In genomic region chr11:32510930-32511329, GRCm38 (mm10) we compare ENCODE assay signal across 17 mouse cellular contexts. TPM values are rescaled to one million over a fixed set of nuclear protein-coding genes. Genes with fewer than 3 reads are reported as not detected.
DNase-seq lines count a peak whose midpoint lies in the region; ATAC-seq and TF ChIP-seq lines count a peak whose summit lies in the region.
"Had no signal": no experiment of that assay in that cellular context is flagged by ENCODE, and none has a peak within 500 bp of the region (broad histone marks: within the 10 kb centered on the region; RNA-seq: fewer than 3 reads in every experiment).

No protein-coding gene starts in this region.

- H3K27me3 ChIP-seq in lung, postnatal 0 days (replicated peaks; ENCODE audit: insufficient read depth, low read length) = no peaks in the 10 kb centered on the region
- H3K27me3 ChIP-seq: embryonic facial prominence, embryonic 13.5 days; hindbrain, embryonic 12.5 days had no signal

- ATAC-seq in lung, postnatal 0 days = no peak
- ATAC-seq: forebrain, postnatal 0 days had no signal

- no peaks in the 10 kb centered on the region for H3K36me3 ChIP-seq in lung, postnatal 0 days (ENCODE audit: insufficient read depth, low read length)

- no peak overlapping the region for H3K27ac ChIP-seq in lung, postnatal 0 days (ENCODE audit: low read length)
- H3K27ac ChIP-seq: embryonic facial prominence, embryonic 13.5 days; hindbrain, embryonic 12.5 days had no signal

- H3K9ac ChIP-seq in lung, postnatal 0 days (replicated peaks; ENCODE audit: low read depth) = no peak overlapping the region
- H3K9ac ChIP-seq: embryonic facial prominence, embryonic 13.5 days; forebrain, postnatal 0 days; hindbrain, embryonic 12.5 days; lung, embryonic 14.5 days had no signal

- no peaks in the 10 kb centered on the region for H3K4me1 ChIP-seq in lung, postnatal 0 days (ENCODE audit: insufficient read depth, low read depth, low read length)
- H3K4me1 ChIP-seq: embryonic facial prominence, embryonic 13.5 days; hindbrain, embryonic 12.5 days had no signal

- WGBS in lung, postnatal 0 days = 63% methylated on average over 1 of the region's 1 CpGs

- TF ChIP-seq EP300 in lung, postnatal 0 days (IDR thresholded peaks at IDR 0.05) = no peak

- DNase-seq in heart, adult 11 months = peak; percentile 45
- no peak for DNase-seq in heart, adult 9 months (ENCODE audit: low spot score in 2 of 2)
- DNase-seq in lung, postnatal 0 days (ENCODE audit: low spot score) = no peak
- DNase-seq in lung, adult 18-20 months = no peak
- peak; percentile 43 for DNase-seq in ZHBTc4 (ENCODE audit: low read depth, low spot score)
- no peak for DNase-seq in lung, postnatal 36 days
- no peak for DNase-seq in urinary bladder, postnatal 10 days (ENCODE audit: low spot score)
- DNase-seq: cerebellum, adult 9-11 months; forebrain, postnatal 0 days; heart, adult 18-20 months; layer of hippocampus, adult 9-11 months; lung, embryonic 14.5 days; midbrain, embryonic 14.5 days; right cerebral cortex, adult 18-20 months; thymus, postnatal 14 days had no signal

- peak; percentile 31 for TF ChIP-seq CTCF in lung, postnatal 0 days (IDR thresholded peaks at IDR 0.05)

- H3K4me3 ChIP-seq in lung, postnatal 0 days (ENCODE audit: low read depth, low read length) = no peak overlapping the region
- H3K4me3 ChIP-seq: embryonic facial prominence, embryonic 13.5 days; hindbrain, embryonic 12.5 days had no signal

- no peaks in the 10 kb centered on the region for H3K9me3 ChIP-seq in lung, postnatal 0 days (ENCODE audit: low read length)
- H3K9me3 ChIP-seq: embryonic facial prominence, embryonic 13.5 days; hindbrain, embryonic 12.5 days had no signal

- no peak overlapping the region for H3K4me2 ChIP-seq in lung, postnatal 0 days (replicated peaks; ENCODE audit: low read depth, low read length)
- H3K4me2 ChIP-seq: embryonic facial prominence, embryonic 13.5 days; hindbrain, embryonic 12.5 days; lung, embryonic 14.5 days had no signal

RNA-seq across cellular contexts. Expression of gene Efcab9, which starts 21.0 kb away (rescaled TPM):
- polyA plus RNA-seq in lung, postnatal 0 days (2015; fragmentation: Nextera tagmentation; extraction: Ambion mirVana) = 0.18 and 0.30 TPM in 2 replicates
- polyA plus RNA-seq: embryonic facial prominence, embryonic 13.5 days; hindbrain, embryonic 12.5 days; midbrain, embryonic 14.5 days had no signal

RNA-seq across cellular contexts. Expression of gene Stk10, which starts 22.2 kb away (rescaled TPM):
- 1.9 and 2.4 TPM in 2 replicates for polyA plus RNA-seq in lung, postnatal 0 days (2015; fragmentation: Nextera tagmentation; extraction: Ambion mirVana)

RNA-seq across cellular contexts. Expression of gene Ubtd2, which starts 55.8 kb away (rescaled TPM):
- 23.7 and 25.1 TPM in 2 replicates for polyA plus RNA-seq in lung, postnatal 0 days (2015; fragmentation: Nextera tagmentation; extraction: Ambion mirVana)

Comparison
In these comparisons a context has a peak if more than half of its experiments do, and no peak if none do; other contexts are left out.
1. DNase-seq: peak in heart, adult 11 months (single experiment) and ZHBTc4 (single experiment); none in heart, adult 9 months (0 of 2), lung, postnatal 0 days (single experiment), lung, adult 18-20 months (0 of 2), lung, postnatal 36 days (single experiment) and urinary bladder, postnatal 10 days (single experiment).